Mouse (Mus musculus) right cerebral cortex, postnatal 4 days (tissue): ENCODE measurements at regions not wholly inside any gene's neighbourhood (a gene's known extent, or its start where the extent isn't known, plus 50 kb on each side); places are given as distances from the start of the nearest gene placed in this dataset.
A peak's percentile ranks its signal among the peaks of the same experiment; 100 is the strongest.

Experiments used
- DNase-seq: peaks from one replicate; pipeline ENCODE4 v3.0.0-alpha.2; 2022

DNA sequence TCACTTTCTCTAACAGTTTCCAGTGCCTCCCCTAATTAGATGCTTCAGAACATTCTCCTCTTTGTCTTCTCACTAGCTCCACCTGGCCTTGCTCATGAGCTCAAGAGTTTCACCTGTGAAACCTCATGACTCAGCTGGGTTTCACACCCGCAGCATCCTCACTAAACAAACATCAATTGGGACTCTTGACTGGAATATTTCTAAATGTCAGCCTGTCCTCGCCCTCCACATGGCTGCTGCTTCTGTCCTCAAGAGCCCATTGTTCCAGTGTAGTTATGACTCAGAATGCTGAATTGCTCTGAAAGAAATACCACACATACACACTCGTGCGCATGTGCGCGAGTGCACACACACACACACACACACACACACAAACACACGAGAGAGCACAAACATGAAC lies 407.2 kb downstream of the Prss52 start:
- DNase-seq = no peak

GRCm38 (mm10) chr14:64512726-64513125 lies 408.6 kb downstream of the Prss52 start:
- peak; percentile 48 for DNase-seq

DNA sequence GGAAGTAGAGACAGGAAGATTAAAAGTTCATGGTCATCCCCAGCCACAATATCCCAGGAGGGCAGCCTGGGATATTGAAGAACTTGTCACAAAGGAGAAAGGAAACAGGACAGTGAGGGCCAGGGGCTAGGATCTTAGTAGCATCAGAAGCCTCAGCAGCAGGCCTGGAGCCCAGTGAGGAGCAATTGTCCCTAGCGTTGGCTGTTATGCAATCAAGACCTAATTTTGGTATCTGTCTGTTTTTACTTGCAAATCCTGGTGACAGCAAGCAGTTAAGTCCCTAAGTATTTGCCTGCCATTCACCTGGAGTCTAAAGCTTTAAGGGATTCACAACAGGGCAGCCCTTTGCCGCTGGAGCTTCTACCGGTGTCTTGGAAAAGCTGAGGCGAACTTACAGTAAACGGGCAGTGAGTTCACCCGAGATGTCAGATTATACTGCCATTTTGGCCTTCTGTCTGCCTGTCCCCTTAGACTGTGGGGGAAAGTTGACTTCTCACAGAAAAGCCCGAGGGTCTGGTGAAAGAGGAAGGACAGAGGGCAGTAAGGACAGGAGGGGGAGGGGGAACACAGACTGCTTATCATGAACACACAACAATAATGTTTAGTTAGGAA lies 413.6 kb downstream of the Prss52 start:
- DNase-seq = no peak

GRCm38 (mm10) chr14:64524641-64525040 lies 420.6 kb downstream of the Prss52 start:
- peak; percentile 58 for DNase-seq

- no peak for DNase-seq
These were observed 421.4 kb downstream of the Prss52 start for GRCm38 (mm10) chr14:64525302-64526078.

DNA sequence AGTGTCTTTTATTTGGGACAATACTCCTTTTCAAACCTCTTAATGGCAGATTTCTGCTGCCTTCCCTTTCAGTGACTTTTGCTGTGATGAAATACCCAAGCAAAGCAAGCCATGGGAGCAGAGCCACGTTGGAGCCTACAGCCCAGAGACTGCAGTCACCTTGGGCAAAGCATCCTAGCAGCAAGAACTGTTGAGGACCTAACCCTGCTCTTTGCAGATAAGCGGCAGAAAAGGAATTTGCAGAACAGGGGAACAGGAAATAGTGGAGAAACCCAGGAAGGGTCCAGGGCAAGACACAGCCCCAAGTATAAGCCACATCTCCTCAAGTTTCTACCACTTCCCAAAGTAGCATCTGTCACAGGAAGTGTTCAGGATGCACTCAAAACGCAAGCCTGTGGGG lies 426.5 kb downstream of the Prss52 start:
- no peak for DNase-seq

- DNase-seq = no peak
These were observed 427.3 kb downstream of the Prss52 start for GRCm38 (mm10) chr14:64531221-64531949.

DNA sequence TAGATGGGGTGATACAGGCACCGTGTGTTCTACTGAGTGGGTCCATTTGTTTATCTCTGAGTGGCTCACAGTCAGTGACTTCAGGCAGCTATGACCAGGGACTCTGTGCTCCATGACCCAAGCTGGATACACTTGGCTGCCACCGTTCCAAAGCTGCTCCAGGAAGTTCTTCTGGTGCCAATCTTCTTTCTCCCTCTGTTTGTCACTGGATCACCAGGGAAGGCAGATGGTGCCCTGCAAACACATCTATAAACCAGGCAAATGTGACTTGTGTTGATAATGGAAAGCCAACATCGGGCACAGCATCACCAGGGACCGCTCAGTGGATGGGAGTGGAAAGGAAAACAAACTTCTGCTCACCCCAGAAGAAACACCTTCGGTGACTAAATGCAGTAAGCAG lies 428.3 kb downstream of the Prss52 start:
- no peak for DNase-seq

DNA sequence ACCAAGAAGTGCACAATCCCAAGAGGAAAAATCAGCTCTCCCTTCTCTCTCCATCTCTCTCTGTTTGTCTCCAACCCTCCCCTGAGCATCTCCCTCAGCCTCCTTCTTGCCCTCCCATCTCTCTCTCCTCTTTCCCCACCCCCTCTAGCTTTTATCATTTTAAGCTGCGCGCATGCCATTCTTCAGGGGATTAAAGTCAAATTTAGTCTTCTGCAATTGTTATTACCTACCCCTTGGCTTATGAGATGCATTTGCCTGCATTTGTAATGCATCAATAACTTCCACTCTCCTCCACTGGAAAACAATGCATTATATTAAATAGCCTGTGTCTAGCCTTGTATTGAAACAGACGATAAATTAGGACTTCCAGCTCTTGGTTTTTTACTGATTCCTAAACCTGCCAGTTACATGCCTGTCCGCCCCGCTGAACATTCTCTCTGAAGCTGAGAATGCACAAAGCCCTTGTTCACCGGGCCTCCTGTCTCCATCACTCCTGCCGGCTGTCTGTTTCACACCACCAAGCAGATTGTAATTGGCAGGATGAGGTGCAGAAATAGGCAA lies 429.6 kb downstream of the Prss52 start:
- DNase-seq = peak; percentile 37

GRCm38 (mm10) chr14:64534194-64534593 lies 430.1 kb downstream of the Prss52 start:
- no peak for DNase-seq

DNA sequence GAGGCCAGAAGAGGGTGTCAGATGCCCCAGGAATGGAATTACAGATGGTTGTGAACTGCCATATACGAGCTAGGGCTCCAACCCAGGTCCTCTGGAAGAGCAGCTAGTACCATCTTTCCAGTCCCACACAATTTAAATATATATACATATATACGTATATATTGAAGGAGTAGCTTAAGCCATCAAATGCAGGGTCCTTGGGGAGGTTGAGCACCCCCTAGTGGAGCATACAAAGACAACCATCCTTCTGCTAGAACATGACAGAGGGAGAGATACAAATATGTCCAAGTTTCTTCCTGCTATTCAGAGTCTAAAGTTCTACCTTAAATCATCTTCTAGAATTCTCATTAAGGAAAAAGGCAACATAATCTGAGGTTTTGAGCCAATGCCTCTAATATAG lies 435.4 kb downstream of the Prss52 start:
- DNase-seq = no peak

DNA sequence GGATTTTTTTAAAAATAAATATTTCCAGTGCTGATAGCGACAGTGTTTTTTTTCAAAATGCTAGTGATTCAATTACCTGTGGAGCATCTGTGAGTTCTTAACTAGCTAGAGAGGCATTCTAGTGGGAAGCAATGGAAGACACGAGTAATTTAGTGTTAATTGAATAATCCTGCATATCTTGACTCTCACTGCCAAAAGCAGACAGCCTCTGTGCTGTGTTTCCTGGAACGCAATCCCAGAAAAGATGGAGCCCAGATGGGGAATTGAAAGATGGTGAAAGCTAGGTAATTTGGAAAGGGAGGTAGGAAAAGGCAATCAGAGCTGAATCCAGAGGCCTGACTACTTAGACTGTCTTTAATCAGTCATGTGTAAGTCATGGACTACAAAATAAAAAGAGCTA lies 441.0 kb downstream of the Prss52 start:
- no peak for DNase-seq

GRCm38 (mm10) chr14:64546787-64547186 lies 442.7 kb downstream of the Prss52 start:
- no peak for DNase-seq

DNA sequence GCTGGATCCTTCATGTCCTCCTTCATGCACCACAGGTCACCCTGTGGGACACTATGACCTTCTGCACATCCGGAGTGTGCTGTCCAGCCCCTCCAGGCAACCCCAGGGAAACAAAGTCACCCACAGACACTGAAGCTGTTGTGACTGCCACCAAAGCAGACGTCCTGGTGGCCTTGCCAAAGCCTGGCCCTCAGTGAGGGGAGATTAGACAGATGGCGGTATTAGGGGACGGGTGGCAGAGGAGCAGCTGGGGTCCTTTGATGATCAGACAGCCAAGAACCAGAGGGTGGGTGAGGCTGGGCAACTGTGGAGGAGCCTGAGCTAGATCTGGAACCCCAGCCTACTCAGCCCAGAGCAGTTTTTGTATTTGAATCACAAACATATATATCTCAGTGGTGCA lies 448.9 kb downstream of the Prss52 start:
- no peak for DNase-seq

DNA sequence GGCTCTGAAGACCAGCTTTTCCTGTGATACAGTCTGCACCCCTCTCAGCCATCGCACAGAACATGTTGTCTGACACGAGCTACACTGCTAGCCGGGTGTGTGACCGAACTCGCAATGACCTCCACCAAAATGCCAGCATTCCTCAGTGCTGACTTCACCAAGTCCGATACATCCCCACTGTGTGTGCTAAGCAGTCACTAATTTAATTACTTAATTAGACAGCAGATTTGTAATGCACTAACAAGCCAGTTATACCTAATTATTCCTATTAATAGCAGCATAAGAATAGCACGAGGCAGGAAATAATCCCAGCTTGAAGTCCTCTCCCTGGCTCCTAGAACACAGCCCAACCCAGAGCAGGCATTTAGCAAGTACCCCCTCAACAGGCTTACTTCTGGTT lies 452.0 kb downstream of the Prss52 start:
- DNase-seq = no peak

GRCm38 (mm10) chr14:64557453-64557852 lies 453.4 kb downstream of the Prss52 start:
- DNase-seq = no peak

GRCm38 (mm10) chr14:64568689-64569088 lies 464.6 kb downstream of the Prss52 start:
- no peak for DNase-seq

DNA sequence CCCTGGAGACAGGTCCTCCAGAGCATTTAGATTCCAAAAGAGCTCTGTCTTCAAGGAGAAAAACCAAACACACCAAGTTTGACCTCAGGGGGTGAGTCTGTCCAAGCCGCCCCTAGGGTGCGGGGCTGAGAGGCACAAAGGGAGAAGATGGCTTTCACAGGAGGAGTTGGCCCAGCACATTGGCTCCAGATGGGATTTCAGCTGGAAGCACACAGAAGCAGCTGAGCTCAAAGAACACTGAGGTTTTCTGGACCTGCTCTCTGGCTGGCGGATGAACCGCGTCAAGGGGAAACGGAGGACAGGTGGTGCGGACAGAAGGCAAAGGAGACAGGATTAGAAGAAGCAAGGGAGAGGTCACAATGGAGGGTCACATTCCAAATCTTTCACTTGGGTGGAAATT lies 466.9 kb downstream of the Prss52 start:
- no peak for DNase-seq

GRCm38 (mm10) chr14:64572756-64573155 lies 468.7 kb downstream of the Prss52 start:
- DNase-seq = no peak

- DNase-seq = no peak
These were observed 469.7 kb downstream of the Prss52 start for GRCm38 (mm10) chr14:64573773-64574172.

DNA sequence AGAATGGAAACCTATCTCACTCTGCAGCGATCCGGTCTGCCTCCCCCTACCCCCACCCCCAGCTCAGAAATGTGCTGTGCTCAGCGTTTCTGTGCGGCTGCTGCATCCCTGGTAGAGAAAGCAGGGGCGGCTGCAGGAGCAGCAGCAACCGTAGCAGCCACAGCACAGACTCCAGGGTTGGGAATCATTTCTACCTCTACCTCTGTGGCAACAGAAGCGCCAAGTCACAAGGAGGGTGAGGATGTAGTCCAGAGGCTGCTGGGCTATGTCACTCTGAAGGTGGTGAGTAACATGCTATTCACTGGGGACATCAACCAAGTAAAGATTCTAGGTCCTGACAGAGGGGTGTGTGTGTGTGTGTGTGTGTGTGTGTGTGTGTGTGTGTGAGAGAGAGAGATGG lies 470.2 kb downstream of the Prss52 start:
- DNase-seq = no peak

DNA sequence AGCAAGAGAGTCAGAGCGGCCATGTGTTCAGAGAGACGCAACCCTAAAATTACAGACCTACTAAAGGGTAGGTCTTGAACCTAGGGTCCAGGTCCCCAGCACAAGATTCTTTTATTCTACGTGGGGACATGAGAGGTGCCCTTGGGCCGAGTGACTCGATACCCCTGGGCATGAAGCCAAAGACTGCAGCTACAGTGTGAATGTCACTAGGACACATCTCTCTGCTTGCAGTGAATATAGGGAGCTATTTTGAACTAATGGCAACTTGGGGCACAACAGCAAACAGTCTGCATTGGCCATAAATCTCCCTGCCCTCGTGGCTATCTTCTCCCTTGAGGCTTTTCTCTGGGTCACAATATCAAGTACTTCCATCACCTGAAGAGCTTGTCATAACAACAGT lies 470.7 kb downstream of the Prss52 start:
- DNase-seq = no peak

GRCm38 (mm10) chr14:64575954-64576353 lies 471.9 kb downstream of the Prss52 start:
- DNase-seq = no peak

- no peak for DNase-seq
These were observed 476.0 kb downstream of the Prss52 start for GRCm38 (mm10) chr14:64580086-64580485.
